Mouse (Mus musculus) myocyte (in vitro differentiated cells): ENCODE data around the gene Pls1. TPM values are rescaled to one million over a fixed set of nuclear protein-coding genes. Genes with fewer than 3 reads are reported as not detected.
A peak's percentile ranks its signal among the peaks of the same experiment; 100 is the strongest.

Experiments used
- H3K27me3 ChIP-seq: one replicate; pipeline ENCODE4 v1.6.1; 2011; ENCODE audit not compliant: control insufficient read depth, insufficient read depth, insufficient read length
- H3K36me3 ChIP-seq: one replicate; pipeline ENCODE4 v1.6.1; 2011; ENCODE audit not compliant: control insufficient read depth, insufficient read depth
- H3K4me2 ChIP-seq: one replicate; pipeline ENCODE4 v1.6.1; 2011; ENCODE audit warnings: low read depth, control low read depth
- H3K4me3 ChIP-seq: one replicate; pipeline ENCODE4 v1.5.1; 2011; ENCODE audit warnings: mild to moderate bottlenecking, control low read depth, moderate library complexity
- H3K79me2 ChIP-seq: one replicate; pipeline ENCODE4 v1.6.1; 2011; ENCODE audit not compliant: control insufficient read depth, insufficient read depth
- H3ac ChIP-seq: one replicate; pipeline ENCODE4 v1.6.1; 2011; ENCODE audit not compliant: control insufficient read depth, insufficient read length
- CEBPB ChIP-seq: IDR thresholded peaks from 2 replicates; pipeline ENCODE4 v1.6.1; 2011; ENCODE audit warnings: mild to moderate bottlenecking, moderate library complexity; ENCODE audit not compliant: poor library complexity, insufficient read depth, severe bottlenecking
- E2F4 ChIP-seq: IDR thresholded peaks from one replicate; pipeline ENCODE4 v1.6.1; 2011; ENCODE audit warnings: mild to moderate bottlenecking, control low read depth, moderate library complexity; ENCODE audit not compliant: insufficient read depth
- MAX ChIP-seq: IDR thresholded peaks from one replicate; pipeline ENCODE4 v1.6.1; 2011; ENCODE audit warnings: low read depth, mild to moderate bottlenecking, control low read depth
- MYOD1 ChIP-seq, 3 experiments: IDR thresholded peaks; one replicate each; pipeline ENCODE4 v1.6.1; 2011; ENCODE audit warnings: control low read depth in 2 of 3, low read depth in 2 of 3, mild to moderate bottlenecking in 2 of 3, moderate library complexity in 1 of 3; ENCODE audit not compliant: insufficient read length in 2 of 3, control insufficient read depth in 1 of 3
- MYOG ChIP-seq, 3 experiments: IDR thresholded peaks; one replicate each; pipeline ENCODE4 v1.6.1; 2011; ENCODE audit warnings: control low read depth in 2 of 3, low read depth in 2 of 3, mild to moderate bottlenecking in 2 of 3; ENCODE audit not compliant: insufficient read length in 2 of 3, control insufficient read depth in 1 of 3, insufficient read depth in 1 of 3
- POLR2A ChIP-seq: IDR thresholded peaks from one replicate; pipeline ENCODE4 v1.6.1; 2011; ENCODE audit warnings: low read depth, mild to moderate bottlenecking, control low read depth, moderate library complexity; ENCODE audit not compliant: insufficient read length
- POLR2AphosphoS2 ChIP-seq: IDR thresholded peaks from one replicate; pipeline ENCODE4 v1.6.1; 2011; ENCODE audit warnings: low read depth, control low read depth; ENCODE audit not compliant: insufficient read length
- REST ChIP-seq: IDR thresholded peaks from one replicate; pipeline ENCODE4 v1.6.1; 2011; ENCODE audit warnings: mild to moderate bottlenecking, control low read depth, moderate library complexity; ENCODE audit not compliant: insufficient read depth, insufficient read length
- SRF ChIP-seq: IDR thresholded peaks from one replicate; pipeline ENCODE4 v1.6.1; 2011; ENCODE audit warnings: low read depth; ENCODE audit not compliant: control insufficient read depth, insufficient read length
- TCF12 ChIP-seq: IDR thresholded peaks from one replicate; pipeline ENCODE4 v1.6.1; 2011; ENCODE audit warnings: mild to moderate bottlenecking, control low read depth; ENCODE audit not compliant: poor library complexity, insufficient read depth, severe bottlenecking
- TCF3 ChIP-seq: IDR thresholded peaks from one replicate; pipeline ENCODE4 v1.6.1; 2011; ENCODE audit warnings: low read depth, control low read depth; ENCODE audit not compliant: insufficient read length
- USF1 ChIP-seq: IDR thresholded peaks from one replicate; pipeline ENCODE4 v1.6.1; 2011; ENCODE audit warnings: low read depth, mild to moderate bottlenecking, control low read depth, moderate library complexity
- polyA plus RNA-seq: library from polyadenylated mRNA; unstranded; fragments of >200 nt; fragmentation: generic; extraction: Trizol; gene quantifications from one replicate; pipeline ENCODE4 v1.2.1, GENCODE M21; 2012; ENCODE audit warnings: missing spikeins

Gene Pls1
- not detected for polyA plus RNA-seq

DNA sequence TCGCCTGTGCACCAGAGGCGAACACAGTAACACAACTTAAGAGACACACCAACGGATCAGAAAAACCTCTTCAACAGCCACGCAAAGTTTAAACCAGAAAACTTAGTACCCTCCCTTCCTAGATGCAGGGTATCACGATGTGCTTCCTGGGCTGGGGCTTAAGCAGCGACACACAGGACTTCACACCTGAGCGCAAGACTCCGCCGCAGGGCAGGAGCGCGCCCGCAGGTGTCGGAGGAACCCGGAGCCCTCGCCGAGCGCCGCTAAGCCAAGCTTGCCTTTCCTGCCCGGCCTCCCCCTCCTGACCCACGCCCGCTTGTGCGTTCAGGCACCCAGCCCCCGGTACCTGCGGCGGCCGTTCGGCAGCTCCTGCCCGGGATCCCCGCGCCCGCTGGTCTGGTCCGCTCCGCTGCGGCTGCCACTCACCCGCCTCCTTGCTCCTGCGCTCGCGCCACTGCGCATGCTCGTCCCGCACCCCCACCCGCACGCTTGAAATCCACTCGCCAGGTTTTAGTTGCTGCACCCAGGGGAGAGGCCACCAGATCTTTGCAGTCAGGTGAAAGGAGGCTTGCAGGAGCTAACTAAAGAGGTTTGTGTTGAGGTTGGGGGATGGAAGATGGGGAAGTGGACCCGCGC lies at the start of gene Pls1:
Pls1 (minus strand) TSS at position 487 of the 636 bp plus-strand sequence.
- H3K79me2 ChIP-seq, result no peaks in the 10 kb centered on the region
- no peak within 1 kb of the TSS for H3K4me3 ChIP-seq
- peak within 1 kb of the TSS; percentile 56 for H3K4me2 ChIP-seq
- no peak within 1 kb of the TSS for H3ac ChIP-seq
- TF ChIP-seq TCF12 (no peak), MAX (no peak), TCF3 (no peak), MYOD1 (IDR thresholded peaks at IDR 0.05; ENCODE audit: control insufficient read depth in 1 of 3, insufficient read length in 2 of 3, low read depth in 2 of 3) (no peak), MYOG (IDR thresholded peaks at IDR 0.05; ENCODE audit: control insufficient read depth in 1 of 3, insufficient read depth in 1 of 3, insufficient read length in 2 of 3, low read depth in 2 of 3) (no peak), E2F4 (no peak), USF1 (no peak), REST (no peak), POLR2A (no peak), CEBPB (no peak), SRF (no peak), POLR2AphosphoS2 (no peak)
- peaks cover 16% of the 10 kb centered on the region for H3K27me3 ChIP-seq
- no peaks in the 10 kb centered on the region for H3K36me3 ChIP-seq

DNA sequence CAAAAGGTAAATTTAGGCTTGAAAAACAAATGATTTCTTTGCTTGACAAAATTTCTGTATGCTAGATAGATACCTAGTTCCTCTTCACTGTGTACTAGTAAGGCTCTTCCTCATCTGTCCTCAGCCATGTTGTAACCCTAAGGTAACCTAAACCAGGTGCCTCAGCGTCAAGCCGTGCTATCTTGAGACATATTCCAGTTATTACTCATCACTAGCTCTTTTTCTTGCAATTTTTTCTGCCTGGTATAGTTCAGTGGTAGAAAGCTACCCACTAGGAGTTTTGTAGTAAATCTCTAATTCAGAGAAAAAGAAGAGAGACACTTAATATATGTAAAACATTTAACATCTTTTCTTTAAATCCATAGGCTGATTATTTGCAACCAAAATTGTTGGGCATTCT lies 37.6 kb upstream of the Pls1 start:
- Histone ChIP-seq H3ac (no peak overlapping the region), H3K27me3 (no peaks in the 10 kb centered on the region), H3K36me3 (peaks cover 15% of the 10 kb centered on the region), H3K4me3 (no peak overlapping the region), H3K4me2 (no peak overlapping the region), H3K79me2 (no peaks in the 10 kb centered on the region)
- TF ChIP-seq SRF, result no peak
- TF ChIP-seq MAX, result no peak
- TF ChIP-seq USF1, result no peak
- no peak for TF ChIP-seq MYOD1 (IDR thresholded peaks at IDR 0.05; ENCODE audit: control insufficient read depth in 1 of 3, insufficient read length in 2 of 3, low read depth in 2 of 3)
- TF ChIP-seq MYOG (IDR thresholded peaks at IDR 0.05; ENCODE audit: control insufficient read depth in 1 of 3, insufficient read depth in 1 of 3, insufficient read length in 2 of 3, low read depth in 2 of 3), result no peak

DNA sequence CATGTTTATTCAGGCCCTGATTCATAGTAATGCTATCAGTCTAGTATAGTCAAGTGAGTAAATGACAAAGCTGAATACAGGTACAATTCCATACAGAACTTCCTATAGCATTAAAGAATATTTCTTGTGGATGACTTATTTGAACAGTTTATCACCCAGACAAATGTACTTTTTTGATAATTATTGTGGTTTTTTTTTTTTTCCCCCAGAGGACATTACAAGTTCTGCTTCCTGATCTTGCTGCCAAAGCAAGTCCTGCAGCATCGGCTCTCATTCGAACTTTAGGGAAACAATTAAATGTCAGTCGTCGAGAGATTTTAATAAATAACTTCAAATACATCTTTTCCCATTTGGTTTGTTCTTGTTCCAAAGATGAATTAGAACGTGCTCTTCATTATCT lies 33.1 kb upstream of the Pls1 start:
- Histone ChIP-seq H3K4me2 (no peak overlapping the region), H3K4me3 (no peak overlapping the region), H3K79me2 (no peaks in the 10 kb centered on the region), H3K27me3 (no peaks in the 10 kb centered on the region), H3ac (no peak overlapping the region), H3K36me3 (peaks cover 36% of the 10 kb centered on the region)
- TF ChIP-seq SRF (no peak), CEBPB (no peak), TCF12 (no peak), POLR2A (no peak), MYOG (IDR thresholded peaks at IDR 0.05; ENCODE audit: control insufficient read depth in 1 of 3, insufficient read depth in 1 of 3, insufficient read length in 2 of 3, low read depth in 2 of 3) (no peak), POLR2AphosphoS2 (no peak), MAX (no peak), REST (no peak), E2F4 (no peak), MYOD1 (IDR thresholded peaks at IDR 0.05; ENCODE audit: control insufficient read depth in 1 of 3, insufficient read length in 2 of 3, low read depth in 2 of 3) (no peak), TCF3 (no peak)

DNA sequence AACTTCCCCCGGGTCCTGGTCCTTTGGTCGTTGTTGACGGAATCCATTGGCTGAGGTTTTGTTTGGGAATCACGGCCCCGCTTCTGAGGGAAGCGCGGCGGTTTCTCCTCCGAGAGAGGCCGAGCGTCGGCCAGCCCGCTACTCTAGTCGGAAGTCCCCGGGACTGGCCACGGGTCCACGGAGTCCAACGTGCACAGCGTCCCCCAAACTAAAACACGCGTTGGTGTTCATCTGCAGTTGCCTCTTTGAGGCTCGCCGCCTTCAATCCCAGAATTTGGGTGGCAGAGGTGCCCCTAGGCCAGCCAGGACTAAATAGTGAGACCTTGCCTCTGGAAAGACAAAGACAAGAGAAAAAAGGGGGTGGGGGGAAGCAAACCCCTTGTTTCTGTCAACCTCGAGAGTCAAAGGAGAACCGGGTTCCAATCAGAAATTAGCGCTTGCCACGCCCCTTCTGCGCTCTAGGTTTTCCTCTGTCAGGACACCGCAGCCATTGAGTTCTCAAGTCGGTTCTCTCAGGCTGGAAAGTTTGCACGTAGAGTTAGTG lies 13.0 kb upstream of the Pls1 start:
- no peaks in the 10 kb centered on the region for H3K36me3 ChIP-seq
- peak overlapping the region; percentile 90 for H3ac ChIP-seq
- peaks cover 3% of the 10 kb centered on the region for H3K79me2 ChIP-seq
- no peaks in the 10 kb centered on the region for H3K27me3 ChIP-seq
- TF ChIP-seq POLR2A (no peak), CEBPB (no peak), E2F4 (no peak), MYOD1 (IDR thresholded peaks at IDR 0.05; ENCODE audit: control insufficient read depth in 1 of 3, insufficient read length in 2 of 3, low read depth in 2 of 3) (no peak), MAX (no peak)
- peak overlapping the region; percentile 61 for H3K4me3 ChIP-seq
- H3K4me2 ChIP-seq, result peak overlapping the region; percentile 96

DNA sequence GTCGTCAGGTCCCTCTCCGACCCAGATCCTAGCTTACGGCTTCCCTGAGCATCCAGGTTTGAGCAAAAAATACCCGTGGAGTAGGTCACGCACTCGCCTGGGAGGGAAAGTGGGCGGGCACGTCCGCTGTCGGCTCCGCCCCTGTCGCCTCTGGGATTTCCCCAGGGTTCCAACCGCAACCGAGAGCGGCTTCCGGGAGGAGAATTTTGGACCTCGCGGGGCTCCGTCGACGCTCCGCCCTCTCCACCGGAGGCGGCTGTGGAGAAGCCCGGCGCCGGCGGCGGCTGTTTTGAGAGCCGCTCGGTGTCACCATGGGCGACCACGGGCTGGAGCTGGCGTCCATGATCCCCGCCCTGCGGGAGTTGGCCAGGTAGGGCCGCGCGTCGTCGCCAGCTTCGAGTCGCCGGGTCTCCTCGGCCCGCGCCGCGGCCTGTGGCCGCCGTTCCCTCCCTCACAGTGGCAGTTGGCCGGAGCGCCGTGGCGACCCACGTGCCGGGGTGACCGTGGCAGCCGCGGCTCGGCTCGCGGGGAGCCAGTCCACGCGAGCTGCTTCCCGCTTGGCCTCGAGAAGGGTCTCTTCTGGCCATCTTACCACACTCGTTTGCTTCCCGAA lies 12.4 kb upstream of the Pls1 start, which contains the start of gene Atr:
Atr (plus strand) TSS at position 184 of the 613 bp plus-strand sequence.
- Histone ChIP-seq H3K4me3 (peak within 1 kb of the TSS; percentile 61), H3K4me2 (peak within 1 kb of the TSS; percentile 96), H3ac (peak within 1 kb of the TSS; percentile 90), H3K79me2 (peaks cover 3% of the 10 kb centered on the region), H3K27me3 (no peaks in the 10 kb centered on the region), H3K36me3 (no peaks in the 10 kb centered on the region)
- TF ChIP-seq TCF3, result no peak
- peak; percentile 68 for TF ChIP-seq POLR2A
- peak in 1 of 3 experiments; percentile 20 for TF ChIP-seq MYOG (IDR thresholded peaks at IDR 0.05; ENCODE audit: control insufficient read depth in 1 of 3, insufficient read depth in 1 of 3, insufficient read length in 2 of 3, low read depth in 2 of 3)
- TF ChIP-seq POLR2AphosphoS2, result peak; percentile 20
- TF ChIP-seq E2F4, result peak; percentile 86
- TF ChIP-seq SRF, result no peak
